Mouse (Mus musculus): Measurements from ENCODE around the gene Gpr55. TPM values are rescaled to one million over a fixed set of nuclear protein-coding genes. Genes with fewer than 3 reads are reported as not detected.
"Not testable (repeated sequence)": the region's sequence is repeated elsewhere in the genome, so short reads cannot be mapped to it uniquely, and the experiment has no call there.

The Gpr55 gene
- polyA plus RNA-seq (2016; fragmentation: Nextera tagmentation; extraction: Ambion mirVana), result 0.09 TPM in 1 of 2 replicates, not detected in the other

GRCm38 (mm10) chr1:85960873-85961272, at the start of gene Gpr55:
Gene Gpr55, minus strand, starts transcription at chr1:85961007.
- H3K27ac ChIP-seq, result no peak within 1 kb of the TSS
- 85% methylated on average over 5 of the region's 5 CpGs for WGBS
- no peak within 1 kb of the TSS for H3K4me2 ChIP-seq (replicated peaks)
- no peaks in the 10 kb centered on the region for H3K27me3 ChIP-seq
- H3K4me1 ChIP-seq, result no peaks in the 10 kb centered on the region
- no peaks in the 10 kb centered on the region for H3K36me3 ChIP-seq
- H3K4me3 ChIP-seq, result no peak within 1 kb of the TSS
- no peaks in the 10 kb centered on the region for H3K9me3 ChIP-seq (replicated peaks)
- ATAC-seq (ENCODE audit: low FRiP score), result no peak
- no peak within 1 kb of the TSS for H3K9ac ChIP-seq

- Histone ChIP-seq H3K4me1 (no peaks in the 10 kb centered on the region), H3K27ac (no peak overlapping the region), H3K36me3 (no peaks in the 10 kb centered on the region), H3K4me2 (replicated peaks) (no peak overlapping the region), H3K4me3 (no peak overlapping the region), H3K27me3 (no peaks in the 10 kb centered on the region), H3K9me3 (replicated peaks) (no peaks in the 10 kb centered on the region), H3K9ac (no peak overlapping the region)
- 1% methylated on average over 7 of the region's 7 CpGs for WGBS
- peak; percentile 73; the same call in 1 of the 2 replicates for ATAC-seq (ENCODE audit: low FRiP score)
Observed at GRCm38 (mm10) chr1:86007778-86008177, 47.0 kb upstream of the Gpr55 start.

- Histone ChIP-seq H3K27me3 (no peaks in the 10 kb centered on the region), H3K9ac (no peak overlapping the region), H3K4me1 (no peaks in the 10 kb centered on the region), H3K4me3 (no peak overlapping the region), H3K27ac (no peak overlapping the region), H3K9me3 (replicated peaks) (no peaks in the 10 kb centered on the region), H3K36me3 (no peaks in the 10 kb centered on the region), H3K4me2 (replicated peaks) (no peak overlapping the region)
- no peak for ATAC-seq (ENCODE audit: low FRiP score)
- WGBS, result 89% methylated on average over 6 of the region's 6 CpGs
Observed at GRCm38 (mm10) chr1:86006040-86006439, 45.2 kb upstream of the Gpr55 start.

GRCm38 (mm10) chr1:86005540-86005939, 44.7 kb upstream of the Gpr55 start:
- Histone ChIP-seq H3K4me1 (no peaks in the 10 kb centered on the region), H3K4me3 (no peak overlapping the region), H3K4me2 (replicated peaks) (no peak overlapping the region), H3K9ac (no peak overlapping the region), H3K27ac (no peak overlapping the region), H3K9me3 (replicated peaks) (no peaks in the 10 kb centered on the region), H3K27me3 (no peaks in the 10 kb centered on the region), H3K36me3 (no peaks in the 10 kb centered on the region)
- ATAC-seq (ENCODE audit: low FRiP score), result no peak
- WGBS, result 95% methylated on average over 10 of the region's 10 CpGs

GRCm38 (mm10) chr1:85999853-86000570, 39.2 kb upstream of the Gpr55 start:
- Histone ChIP-seq H3K4me1 (no peaks in the 10 kb centered on the region), H3K9ac (no peak overlapping the region), H3K27me3 (no peaks in the 10 kb centered on the region), H3K9me3 (replicated peaks) (no peaks in the 10 kb centered on the region), H3K4me2 (replicated peaks) (no peak overlapping the region), H3K36me3 (no peaks in the 10 kb centered on the region), H3K27ac (no peak overlapping the region), H3K4me3 (no peak overlapping the region)
- WGBS, result 88% methylated on average over 15 of the region's 18 CpGs
- ATAC-seq (ENCODE audit: low FRiP score), result no peak

GRCm38 (mm10) chr1:85998012-85998411, 37.2 kb upstream of the Gpr55 start:
- Histone ChIP-seq H3K9ac (no peak overlapping the region), H3K27ac (no peak overlapping the region), H3K27me3 (no peaks in the 10 kb centered on the region), H3K9me3 (replicated peaks) (no peaks in the 10 kb centered on the region), H3K4me3 (no peak overlapping the region), H3K36me3 (no peaks in the 10 kb centered on the region), H3K4me2 (replicated peaks) (no peak overlapping the region), H3K4me1 (no peaks in the 10 kb centered on the region)
- ATAC-seq (ENCODE audit: low FRiP score), result no peak
- 87% methylated on average over 4 of the region's 4 CpGs for WGBS

- Histone ChIP-seq H3K27me3 (no peaks in the 10 kb centered on the region), H3K4me1 (no peaks in the 10 kb centered on the region), H3K4me2 (replicated peaks) (no peak overlapping the region), H3K9me3 (replicated peaks) (no peaks in the 10 kb centered on the region), H3K36me3 (no peaks in the 10 kb centered on the region), H3K9ac (no peak overlapping the region), H3K27ac (no peak overlapping the region), H3K4me3 (no peak overlapping the region)
- 100% methylated on average over 1 of the region's 1 CpGs for WGBS
- ATAC-seq (ENCODE audit: low FRiP score), result no peak
Observed at GRCm38 (mm10) chr1:85997221-85997620, 36.4 kb upstream of the Gpr55 start.

- H3K9ac ChIP-seq, result no peak overlapping the region
- no peaks in the 10 kb centered on the region for H3K9me3 ChIP-seq (replicated peaks)
- no peak overlapping the region for H3K4me3 ChIP-seq
- no peak for ATAC-seq (ENCODE audit: low FRiP score)
- no peak overlapping the region for H3K27ac ChIP-seq
- H3K36me3 ChIP-seq, result no peaks in the 10 kb centered on the region
- H3K4me2 ChIP-seq (replicated peaks), result no peak overlapping the region
- no peaks in the 10 kb centered on the region for H3K4me1 ChIP-seq
- H3K27me3 ChIP-seq, result no peaks in the 10 kb centered on the region
- WGBS, result 71% methylated on average over 4 of the region's 4 CpGs
Observed at GRCm38 (mm10) chr1:85993541-85993940, 32.7 kb upstream of the Gpr55 start.

GRCm38 (mm10) chr1:85992175-85992574, 31.4 kb upstream of the Gpr55 start:
- H3K9ac ChIP-seq, result no peak overlapping the region
- no peaks in the 10 kb centered on the region for H3K9me3 ChIP-seq (replicated peaks)
- WGBS, result 86% methylated on average over 9 of the region's 9 CpGs
- H3K4me3 ChIP-seq, result no peak overlapping the region
- H3K4me1 ChIP-seq, result no peaks in the 10 kb centered on the region
- no peaks in the 10 kb centered on the region for H3K36me3 ChIP-seq
- H3K27ac ChIP-seq, result no peak overlapping the region
- no peak for ATAC-seq (ENCODE audit: low FRiP score)
- H3K4me2 ChIP-seq (replicated peaks), result no peak overlapping the region
- no peaks in the 10 kb centered on the region for H3K27me3 ChIP-seq

- not testable (repeated sequence) for H3K4me1 ChIP-seq; H3K27ac ChIP-seq; H3K36me3 ChIP-seq; ATAC-seq (ENCODE audit: low FRiP score); H3K9me3 ChIP-seq (replicated peaks); H3K4me2 ChIP-seq (replicated peaks); H3K9ac ChIP-seq; H3K4me3 ChIP-seq; H3K27me3 ChIP-seq
- 91% methylated on average over 4 of the region's 4 CpGs for WGBS
Observed at GRCm38 (mm10) chr1:85988882-85989281, 28.1 kb upstream of the Gpr55 start.

- H3K4me1 ChIP-seq, result no peaks in the 10 kb centered on the region
- ATAC-seq (ENCODE audit: low FRiP score), result no peak
- H3K9ac ChIP-seq, result no peak overlapping the region
- H3K4me3 ChIP-seq, result no peak overlapping the region
- H3K9me3 ChIP-seq (replicated peaks), result no peaks in the 10 kb centered on the region
- no peaks in the 10 kb centered on the region for H3K36me3 ChIP-seq
- H3K27me3 ChIP-seq, result no peaks in the 10 kb centered on the region
- WGBS, result 80% methylated on average over 4 of the region's 4 CpGs
- no peak overlapping the region for H3K27ac ChIP-seq
- no peak overlapping the region for H3K4me2 ChIP-seq (replicated peaks)
Observed at GRCm38 (mm10) chr1:85988351-85988750, 27.5 kb upstream of the Gpr55 start.

GRCm38 (mm10) chr1:85985784-85986183, 25.0 kb upstream of the Gpr55 start:
- Histone ChIP-seq H3K4me2 (replicated peaks) (no peak overlapping the region), H3K9me3 (replicated peaks) (no peaks in the 10 kb centered on the region), H3K4me1 (no peaks in the 10 kb centered on the region), H3K4me3 (no peak overlapping the region), H3K36me3 (no peaks in the 10 kb centered on the region), H3K27me3 (no peaks in the 10 kb centered on the region), H3K27ac (no peak overlapping the region), H3K9ac (no peak overlapping the region)
- WGBS, result 82% methylated on average over 3 of the region's 3 CpGs
- no peak for ATAC-seq (ENCODE audit: low FRiP score)

GRCm38 (mm10) chr1:85981738-85982357, 21.0 kb upstream of the Gpr55 start:
- Histone ChIP-seq H3K9me3 (replicated peaks) (no peaks in the 10 kb centered on the region), H3K27me3 (no peaks in the 10 kb centered on the region), H3K27ac (no peak overlapping the region), H3K4me2 (replicated peaks) (no peak overlapping the region), H3K4me3 (no peak overlapping the region), H3K9ac (no peak overlapping the region), H3K4me1 (no peaks in the 10 kb centered on the region), H3K36me3 (no peaks in the 10 kb centered on the region)
- 75% methylated on average over 7 of the region's 7 CpGs for WGBS
- no peak for ATAC-seq (ENCODE audit: low FRiP score)

Data from hindbrain, embryonic 12.5 days (tissue).